Mouse (Mus musculus): ENCODE measurements around the gene Scn5a.

- TF ChIP-seq MYOD1 (IDR thresholded peaks at IDR 0.05; ENCODE audit: control insufficient read depth, insufficient read length, low read depth) (no peak), MAX (IDR thresholded peaks at IDR 0.05) (no peak), CTCF (IDR thresholded peaks at IDR 0.05; ENCODE audit: control insufficient read depth, insufficient read depth, insufficient read length) (no peak)
Observed at GRCm38 (mm10) chr9:119574366-119574765, 4.5 kb downstream of the Scn5a start.

Measured in C2C12 (cell line).